Mouse (Mus musculus): ENCODE data around the gene Grk6.

GRCm38 (mm10) chr13:55508531-55508930 lies 63.7 kb downstream of the Grk6 start:
- TF ChIP-seq CTCF (IDR thresholded peaks at IDR 0.05; ENCODE audit: low read depth, low read length) = no peak
- no peak for TF ChIP-seq POLR2A (IDR thresholded peaks at IDR 0.05; ENCODE audit: extremely low read depth, insufficient read depth, low read length)

Measured in liver, adult 2 months (tissue).